Mouse (Mus musculus) CH12.LX (cell line): ENCODE data around the gene Lrig2. TPM values are rescaled to one million over a fixed set of nuclear protein-coding genes. Genes with fewer than 3 reads are reported as not detected.

Experiments used
- DNase-seq: peaks from one replicate; pipeline ENCODE4 v3.0.0-alpha.2; 2013; ENCODE audit errors: extremely low read depth
- H3K27ac ChIP-seq: 2 replicates; pipeline ENCODE4 v1.5.1; 2012; ENCODE audit warnings: low read depth, mild to moderate bottlenecking, control low read depth, moderate library complexity; ENCODE audit not compliant: insufficient read depth
- H3K27me3 ChIP-seq: replicated peaks from 2 replicates; pipeline ENCODE3; 2012; ENCODE audit warnings: inconsistent platforms
- H3K36me3 ChIP-seq, 2 experiments: replicated peaks in 1 of 2; 2 replicates each; pipeline versions ENCODE3 to v1.6.1; 2012; ENCODE audit warnings: inconsistent platforms in 1 of 2, low read length in 1 of 2, mild to moderate bottlenecking in 1 of 2, mixed read lengths in 1 of 2, moderate library complexity in 1 of 2; ENCODE audit not compliant: control insufficient read depth in 1 of 2, insufficient read depth in 1 of 2
- H3K4me1 ChIP-seq, 2 experiments: 2 replicates each; pipeline ENCODE4 v1.6.1; 2012; ENCODE audit warnings: inconsistent platforms in 1 of 2, moderate library complexity in 1 of 2; ENCODE audit not compliant: insufficient read depth in 2 of 2, control insufficient read depth in 1 of 2
- H3K4me2 ChIP-seq: 2 replicates; pipeline ENCODE4 v1.6.1; 2012; ENCODE audit warnings: low read depth, mild to moderate bottlenecking, control low read depth; ENCODE audit not compliant: poor library complexity, insufficient read depth, severe bottlenecking
- H3K4me3 ChIP-seq, 3 experiments: fragments of 150-350 bp in 1 of 3; sonication (generic) in 1 of 3; replicated peaks in 1 of 3; 2 replicates each; pipeline versions ENCODE3 to v1.5.1; 2011 to 2012; ENCODE audit warnings: low read depth in 2 of 3, low read length in 2 of 3, mild to moderate bottlenecking in 2 of 3, moderate library complexity in 2 of 3, control low read depth in 1 of 3, improper control_type of control experiment in 1 of 3, inconsistent platforms in 1 of 3, mixed read lengths in 1 of 3; ENCODE audit not compliant: poor library complexity in 1 of 3
- H3K79me2 ChIP-seq: replicated peaks from 2 replicates; pipeline ENCODE4 v1.6.1; 2012; ENCODE audit warnings: mild to moderate bottlenecking, moderate library complexity; ENCODE audit not compliant: control insufficient read depth, poor library complexity, insufficient read depth, severe bottlenecking; ENCODE audit errors: extremely low read depth
- H3K9ac ChIP-seq: 2 replicates; pipeline ENCODE4 v1.6.1; 2012; ENCODE audit warnings: low read depth, mild to moderate bottlenecking, control low read depth, moderate library complexity; ENCODE audit not compliant: insufficient read depth
- H3K9me3 ChIP-seq: replicated peaks from 2 replicates; pipeline ENCODE3; 2012; ENCODE audit warnings: low read length, inconsistent platforms, mixed read lengths
- BHLHE40 ChIP-seq: IDR thresholded peaks from 2 replicates; pipeline ENCODE4 v1.6.1; 2011; ENCODE audit warnings: mild to moderate bottlenecking, low read depth, low read length, improper control_type of control experiment
- CHD1 ChIP-seq: IDR thresholded peaks from 2 replicates; pipeline ENCODE4 v1.6.1; 2012; ENCODE audit warnings: low read depth, low read length, improper control_type of control experiment, inconsistent platforms
- CHD2 ChIP-seq: IDR thresholded peaks from 2 replicates; pipeline ENCODE4 v1.6.1; 2011; ENCODE audit warnings: low read length, improper control_type of control experiment
- CTCF ChIP-seq, 2 experiments: IDR thresholded peaks in 1 of 2; conservative IDR thresholded peaks in 1 of 2; 2 replicates each; pipeline ENCODE4 v1.5.1; 2011 to 2012; ENCODE audit warnings: low read depth in 2 of 2, low read length in 2 of 2, improper control_type of control experiment in 1 of 2, inconsistent platforms in 1 of 2, mild to moderate bottlenecking in 1 of 2, moderate library complexity in 1 of 2
- E2F4 ChIP-seq: IDR thresholded peaks from 2 replicates; pipeline ENCODE4 v1.6.1; 2011; ENCODE audit warnings: low read depth, low read length, improper control_type of control experiment; ENCODE audit not compliant: insufficient replicate concordance
- HCFC1 ChIP-seq: IDR thresholded peaks from 2 replicates; pipeline ENCODE4 v1.6.1; 2012; ENCODE audit warnings: low read depth, mild to moderate bottlenecking, inconsistent platforms, low read length, improper control_type of control experiment
- JUND ChIP-seq: conservative IDR thresholded peaks from 2 replicates; pipeline ENCODE4 v1.6.1; 2011; ENCODE audit warnings: low read depth, low read length, improper control_type of control experiment
- MAFK ChIP-seq: IDR thresholded peaks from 2 replicates; pipeline ENCODE4 v1.6.1; 2011; ENCODE audit warnings: low read length, improper control_type of control experiment; ENCODE audit not compliant: insufficient replicate concordance
- MAX ChIP-seq: IDR thresholded peaks from 2 replicates; pipeline ENCODE4 v1.6.1; 2011; ENCODE audit warnings: low read length, improper control_type of control experiment
- MAZ ChIP-seq: IDR thresholded peaks from 2 replicates; pipeline ENCODE4 v1.6.1; 2012; ENCODE audit warnings: low read depth, mild to moderate bottlenecking, inconsistent platforms, low read length, improper control_type of control experiment, moderate library complexity
- MEF2A ChIP-seq: IDR thresholded peaks from 2 replicates; pipeline ENCODE4 v1.6.1; 2014; ENCODE audit warnings: low read depth, mild to moderate bottlenecking, inconsistent platforms, low read length, improper control_type of control experiment, borderline replicate concordance
- MXI1 ChIP-seq: IDR thresholded peaks from 2 replicates; pipeline ENCODE4 v1.6.1; 2011; ENCODE audit warnings: mild to moderate bottlenecking, low read depth, low read length, improper control_type of control experiment
- NELFE ChIP-seq: IDR thresholded peaks from 2 replicates; pipeline ENCODE4 v1.6.1; 2011; ENCODE audit warnings: low read depth, low read length, improper control_type of control experiment
- NRF1 ChIP-seq: IDR thresholded peaks from 2 replicates; pipeline ENCODE4 v1.6.1; 2014; ENCODE audit warnings: low read depth, mild to moderate bottlenecking, inconsistent platforms, low read length, improper control_type of control experiment, moderate library complexity
- POLR2AphosphoS2 ChIP-seq: IDR thresholded peaks from 2 replicates; pipeline ENCODE4 v1.6.1; 2011; ENCODE audit warnings: low read depth, low read length, improper control_type of control experiment
- RCOR1 ChIP-seq: conservative IDR thresholded peaks from 2 replicates; pipeline ENCODE4 v1.6.1; 2012; ENCODE audit warnings: low read depth, mild to moderate bottlenecking, inconsistent platforms, low read length, improper control_type of control experiment
- TBP ChIP-seq: conservative IDR thresholded peaks from 2 replicates; pipeline ENCODE4 v1.6.1; 2011; ENCODE audit warnings: low read depth, low read length, improper control_type of control experiment
- TCF12 ChIP-seq: IDR thresholded peaks from 2 replicates; pipeline ENCODE4 v1.6.1; 2014; ENCODE audit warnings: low read depth, mild to moderate bottlenecking, inconsistent platforms, low read length, improper control_type of control experiment
- USF1 ChIP-seq: IDR thresholded peaks from 2 replicates; pipeline ENCODE4 v1.6.1; 2014; ENCODE audit warnings: low read depth, mild to moderate bottlenecking, inconsistent platforms, low read length, improper control_type of control experiment
- ZKSCAN1 ChIP-seq: IDR thresholded peaks from 2 replicates; pipeline ENCODE4 v1.6.1; 2012; ENCODE audit warnings: low read depth, inconsistent platforms, low read length, improper control_type of control experiment, borderline replicate concordance
- ZNF384 ChIP-seq: IDR thresholded peaks from 2 replicates; pipeline ENCODE4 v1.6.1; 2012; ENCODE audit warnings: low read depth, low read length, improper control_type of control experiment, inconsistent platforms
- dilution Hi-C: fragments of 300-500 bp; cut with MboI; formaldehyde crosslinking; loops from 2 replicates; pipeline ENCODE4 v1.14.3; 2020; ENCODE audit warnings: low sequenced_read_pairs; ENCODE audit not compliant: extremely low pct_unique_long_range_greater_than_20kb, extremely low pct_ligation_motif_present
- in situ Hi-C: fragments of 300-500 bp; cut with MboI; formaldehyde crosslinking; loops from 3 replicates; pipeline ENCODE4 v1.14.3; 2019; ENCODE audit warnings: low sequenced_read_pairs, low pct_ligation_motif_present, low pct_unique_long_range_greater_than_20kb, mixed read lengths
- polyA plus RNA-seq: library from polyadenylated mRNA; unstranded; fragments of >175 nt; gene quantifications from 2 replicates; pipeline ENCODE4 v1.2.1, GENCODE M21; 2012; ENCODE audit warnings: low read depth; ENCODE audit not compliant: insufficient read length
- total RNA-seq, 2 experiments: library from RNA; depleted of rRNA; stranded (reverse); fragments of 300-350 nt in 1 of 2; fragments of >200 nt in 1 of 2; gene quantifications; 2 replicates each; pipeline ENCODE4 v1.2.3; 2012 to 2014

Gene Lrig2
- total and polyA plus RNA-seq, 3 experiments, result 2.8 to 5.4 (median 5.1) TPM

DNA sequence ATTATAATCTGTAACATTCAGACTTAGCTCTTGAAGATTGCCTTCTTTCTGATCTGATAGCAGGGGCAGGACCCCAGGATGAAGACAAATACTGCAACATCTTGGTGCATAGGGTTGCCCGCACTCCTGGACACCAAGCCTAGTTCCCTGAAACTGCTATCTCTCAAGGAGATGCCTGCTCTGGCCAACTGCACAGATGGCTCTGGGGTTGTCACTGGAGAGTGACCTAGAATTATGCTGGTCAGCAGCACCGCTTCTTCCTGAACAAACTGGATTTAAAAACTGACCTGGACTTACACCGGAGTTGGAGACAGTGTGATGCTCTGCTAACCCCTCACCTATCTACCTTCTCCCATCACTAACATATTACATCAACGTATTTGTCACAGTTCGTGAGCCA is 155.6 kb downstream of the Lrig2 start:
- in situ Hi-C loops (no loop called here), dilution Hi-C loops (no loop called here)
- Histone ChIP-seq H3K27me3 (no peaks in the 10 kb centered on the region), H3K27ac (no peak overlapping the region), H3K4me3 (no peak overlapping the region), H3K9ac (no peak overlapping the region), H3K4me2 (no peak overlapping the region), H3K9me3 (no peaks in the 10 kb centered on the region), H3K4me1 (peaks cover 0 to 5% of the 10 kb centered on the region in 2 experiments; a peak in 1 of 4 replicates), H3K79me2 (no peaks in the 10 kb centered on the region), H3K36me3 (no peaks in the 10 kb centered on the region)
- DNase-seq, result no peak
- TF ChIP-seq NRF1, result no peak
- no peak for TF ChIP-seq CHD1
- TF ChIP-seq MEF2A, result no peak
- no peak for TF ChIP-seq TCF12
- TF ChIP-seq ZNF384, result no peak
- no peak for TF ChIP-seq MAFK
- TF ChIP-seq ZKSCAN1, result no peak
- no peak for TF ChIP-seq TBP
- no peak for TF ChIP-seq CHD2
- no peak for TF ChIP-seq BHLHE40
- no peak for TF ChIP-seq MAX
- TF ChIP-seq NELFE, result no peak
- TF ChIP-seq MXI1, result no peak
- TF ChIP-seq CTCF (conservative IDR thresholded peaks at IDR 0.05 in 1 of 2, IDR thresholded peaks at IDR 0.05 in 1 of 2; ENCODE audit: low read depth in 2 of 2, low read length in 2 of 2), result no peak
- TF ChIP-seq MAZ, result no peak

DNA sequence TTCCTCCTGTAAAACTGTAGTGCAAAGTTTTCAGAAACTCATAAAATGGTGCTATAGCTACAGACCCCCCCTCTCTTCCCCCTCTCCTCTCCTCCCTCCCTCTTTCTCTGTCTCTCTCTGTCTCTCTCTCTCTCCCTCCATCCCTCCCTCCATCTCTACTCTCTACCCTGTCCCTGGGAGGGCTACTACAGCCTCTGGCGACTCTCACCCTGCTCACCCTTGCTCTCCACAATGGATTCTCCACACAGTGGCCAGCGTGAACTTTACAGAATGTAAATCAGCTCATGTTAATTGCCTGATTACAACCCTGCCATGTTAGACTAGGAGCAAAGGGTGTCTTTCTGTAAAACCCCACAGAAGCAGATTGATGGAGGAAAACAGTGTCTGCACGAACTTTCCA is 157.8 kb downstream of the Lrig2 start:
- in situ Hi-C loops (no loop called here), dilution Hi-C loops (no loop called here)
- H3K79me2 ChIP-seq, result no peaks in the 10 kb centered on the region
- no peaks in the 10 kb centered on the region for H3K9me3 ChIP-seq
- no peak overlapping the region for H3K4me3 ChIP-seq
- no peak overlapping the region for H3K9ac ChIP-seq
- no peaks in the 10 kb centered on the region for H3K36me3 ChIP-seq
- H3K27ac ChIP-seq, result no peak overlapping the region
- H3K4me1 ChIP-seq, result peaks cover 0 to 5% of the 10 kb centered on the region in 2 experiments; a peak in 1 of 4 replicates
- H3K27me3 ChIP-seq, result no peaks in the 10 kb centered on the region
- DNase-seq, result no peak
- TF ChIP-seq JUND (no peak), USF1 (no peak), TBP (no peak), E2F4 (no peak), MAZ (no peak), BHLHE40 (no peak), HCFC1 (no peak), ZNF384 (no peak), MAX (no peak), CHD2 (no peak), RCOR1 (no peak), MAFK (no peak), POLR2AphosphoS2 (no peak)
- TF ChIP-seq, all 38 proteins: peak for 0
- no peak overlapping the region for H3K4me2 ChIP-seq
